Mouse (Mus musculus) neural tube, postnatal 0 days (tissue): ENCODE data around the gene Gpr146. TPM values are rescaled to one million over a fixed set of nuclear protein-coding genes. Genes with fewer than 3 reads are reported as not detected.
A peak's percentile ranks its signal among the peaks of the same experiment; 100 is the strongest.

Experiments
- microRNA counts: library from miRNA; unstranded; fragments of <30 nt; microRNA quantifications from one replicate; lab custom pipeline; 2015
- microRNA-seq: library from miRNA; unstranded; fragments of <30 nt; microRNA quantifications from one replicate; pipeline ENCODE4, GENCODE M21; 2016
- polyA plus RNA-seq: library from polyadenylated mRNA; unstranded; fragments of >200 nt; fragmentation: Nextera tagmentation; extraction: Ambion mirVana; gene quantifications from 2 replicates; pipeline ENCODE4 v1.2.1, GENCODE M21; 2015

Gene Gpr146
- 4.7 and 4.8 TPM in 2 replicates for polyA plus RNA-seq

GRCm38 (mm10) chr5:139377468-139378270, at the start of gene Gpr146:
Gene Gpr146, plus strand, starts transcription at chr5:139377697.

GRCm38 (mm10) chr5:139351134-139351533, 26.4 kb upstream of the Gpr146 start, which contains the start of gene Cox19:
Gene Cox19, minus strand, starts transcription at chr5:139351418.

GRCm38 (mm10) chr5:139352317-139352716, 25.2 kb upstream of the Gpr146 start, which contains the start of gene Cyp2w1:
Gene Cyp2w1, plus strand, starts transcription at chr5:139352617.

GRCm38 (mm10) chr5:139404801-139405401, 27.4 kb downstream of the Gpr146 start, which contains the start of gene C130050O18Rik:
Gene C130050O18Rik, plus strand, starts transcription at chr5:139405280.

GRCm38 (mm10) chr5:139423026-139423865, 45.7 kb downstream of the Gpr146 start, which contains the start of gene Gper1:
Gene Gper1, plus strand, starts transcription at chr5:139423151.

MicroRNA genes within 50 kb of the gene (microRNA counts, 519-probe panel; counts per million panel counts)
- microRNA mmu-miR-339-3p (lab: Ali Mortazavi, UCI) (40.5 counts per million), microRNA mmu-miR-339-5p (lab: Ali Mortazavi, UCI) (40.5 counts per million)

Small RNA genes within 50 kb of the gene (microRNA-seq; reads per million reads assigned to microRNA genes)
- 295 reads per million, percentile 61 among the genes with 10 or more reads in this experiment for gene Mir339

Other genes starting within 250 kb of the Gpr146 start
- 331 and 348 TPM in 2 replicates for gene Prkar1b, start 227.7 kb upstream of the Gpr146 start, polyA plus RNA-seq
- gene Dnaaf5, start 227.5 kb upstream of the Gpr146 start, polyA plus RNA-seq, result 2.4 and 3.0 TPM in 2 replicates
- 31.2 and 34.3 TPM in 2 replicates for gene Sun1, start 177.1 kb upstream of the Gpr146 start, polyA plus RNA-seq
- gene Get4, start 125.4 kb upstream of the Gpr146 start, polyA plus RNA-seq, result 131 and 137 TPM in 2 replicates
- gene Adap1, start 52.1 kb upstream of the Gpr146 start, polyA plus RNA-seq, result 156 TPM in 2 replicates
- 77.9 and 87.1 TPM in 2 replicates for gene Cox19, start 26.3 kb upstream of the Gpr146 start, polyA plus RNA-seq
- gene Cyp2w1, start 25.1 kb upstream of the Gpr146 start, polyA plus RNA-seq, result not detected in 2 replicates
- 0.31 and 0.49 TPM in 2 replicates for gene C130050O18Rik, start 27.6 kb downstream of the Gpr146 start, polyA plus RNA-seq
- gene Gper1, start 45.5 kb downstream of the Gpr146 start, polyA plus RNA-seq, result 5.1 and 5.8 TPM in 2 replicates
- gene 3110082I17Rik, start 82.8 kb downstream of the Gpr146 start, polyA plus RNA-seq, result 13.9 and 15.1 TPM in 2 replicates
- gene Zfand2a, start 106.9 kb downstream of the Gpr146 start, polyA plus RNA-seq, result 20.5 and 25.2 TPM in 2 replicates
- gene Uncx, start 165.8 kb downstream of the Gpr146 start, polyA plus RNA-seq, result 16.0 and 19.6 TPM in 2 replicates